Mouse (Mus musculus) retina, postnatal 7 days (tissue): ENCODE measurements around the gene Rnaseh2b.

Source experiments
- DNase-seq: peaks from one replicate; pipeline ENCODE4 v3.0.0-alpha.2; 2012; ENCODE audit warnings: low read depth, low spot score

Gene Rnaseh2b

GRCm38 (mm10) chr14:62311672-62312071 is 19.3 kb downstream of the Rnaseh2b start:
- no peak for DNase-seq

GRCm38 (mm10) chr14:62322581-62323344 is 30.4 kb downstream of the Rnaseh2b start:
- no peak for DNase-seq

DNA sequence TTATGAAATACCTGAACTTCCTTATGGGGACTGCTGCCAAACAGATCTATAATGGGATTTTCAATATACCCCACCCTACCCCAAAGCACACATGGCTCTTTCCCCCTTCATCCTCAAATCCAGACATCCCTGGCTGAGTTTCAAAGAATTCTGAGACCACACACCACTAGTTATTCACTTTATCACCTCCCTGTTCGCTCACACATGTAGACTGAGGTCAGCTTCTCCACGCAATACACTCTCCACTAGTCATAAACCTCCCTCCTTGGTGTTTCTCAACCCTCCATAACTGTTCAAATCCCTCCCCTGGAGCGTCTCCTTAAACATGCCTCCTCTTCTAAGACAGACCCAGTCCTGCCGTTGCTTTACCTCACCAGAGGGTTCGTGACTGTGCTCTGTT is 31.1 kb downstream of the Rnaseh2b start:
- DNase-seq: no peak

DNA sequence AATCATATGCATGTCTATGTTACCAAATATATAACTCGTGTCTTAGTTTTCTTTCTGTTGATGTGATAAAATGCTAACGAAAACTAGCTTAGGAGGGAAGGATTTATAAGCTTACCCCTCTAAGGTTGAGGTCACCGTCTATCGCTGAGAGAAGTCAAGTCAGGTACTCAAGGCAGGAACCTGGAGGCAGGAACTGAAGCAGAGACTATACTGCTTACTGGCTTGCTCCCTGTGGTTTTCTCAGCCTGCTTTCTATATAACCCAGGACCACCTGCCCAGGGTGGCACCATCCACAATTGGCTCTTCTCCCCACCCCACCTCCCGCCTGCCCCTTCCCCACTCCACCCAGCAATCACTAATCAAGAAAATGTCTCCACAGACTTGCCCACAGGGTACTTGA is 32.6 kb downstream of the Rnaseh2b start:
- no peak for DNase-seq

GRCm38 (mm10) chr14:62326026-62326425 is 33.6 kb downstream of the Rnaseh2b start:
- no peak for DNase-seq

DNA sequence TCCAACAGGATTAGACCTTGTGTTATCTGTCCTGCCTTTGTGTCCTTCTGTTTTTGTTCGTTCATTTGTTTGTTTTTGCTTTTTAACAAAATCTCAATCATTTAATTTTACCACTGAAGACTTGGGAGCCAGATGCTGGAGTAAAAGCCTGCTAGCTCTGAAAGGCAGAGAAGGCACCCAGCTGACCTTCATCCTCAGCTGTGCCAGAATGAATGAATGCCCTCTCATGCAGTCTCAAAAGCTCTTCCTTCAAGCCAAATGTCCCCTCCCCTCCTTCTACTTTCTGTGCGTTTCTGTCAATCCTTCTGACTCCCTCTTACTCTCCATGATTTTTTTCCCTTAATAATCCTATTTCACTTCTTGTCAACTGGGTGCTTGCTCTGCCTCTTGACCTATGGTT is 34.8 kb downstream of the Rnaseh2b start:
- DNase-seq: no peak

DNA sequence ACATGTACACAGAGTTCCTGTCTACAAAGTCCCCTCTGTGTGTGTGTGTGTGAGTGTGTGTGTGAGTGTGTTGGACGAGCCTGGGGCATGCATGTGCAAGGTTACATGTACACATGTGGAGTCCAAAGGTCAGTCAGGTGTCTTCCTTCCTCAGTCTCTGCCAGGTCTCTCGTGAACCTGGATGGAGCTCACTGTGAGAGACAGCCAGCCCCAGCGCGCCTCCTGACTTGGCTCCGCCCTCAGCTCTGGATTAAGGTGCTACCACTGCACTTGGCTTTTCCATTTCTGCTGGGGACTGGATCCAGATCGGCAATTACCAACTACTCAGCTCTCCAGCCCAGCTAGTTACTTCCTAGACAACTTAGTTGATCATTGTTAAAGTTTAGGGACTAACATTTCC is 36.2 kb downstream of the Rnaseh2b start:
- no peak for DNase-seq

- DNase-seq: no peak
Measured at GRCm38 (mm10) chr14:62329631-62330030, 37.2 kb downstream of the Rnaseh2b start.

GRCm38 (mm10) chr14:62331457-62331856 is 39.1 kb downstream of the Rnaseh2b start:
- DNase-seq: no peak

DNA sequence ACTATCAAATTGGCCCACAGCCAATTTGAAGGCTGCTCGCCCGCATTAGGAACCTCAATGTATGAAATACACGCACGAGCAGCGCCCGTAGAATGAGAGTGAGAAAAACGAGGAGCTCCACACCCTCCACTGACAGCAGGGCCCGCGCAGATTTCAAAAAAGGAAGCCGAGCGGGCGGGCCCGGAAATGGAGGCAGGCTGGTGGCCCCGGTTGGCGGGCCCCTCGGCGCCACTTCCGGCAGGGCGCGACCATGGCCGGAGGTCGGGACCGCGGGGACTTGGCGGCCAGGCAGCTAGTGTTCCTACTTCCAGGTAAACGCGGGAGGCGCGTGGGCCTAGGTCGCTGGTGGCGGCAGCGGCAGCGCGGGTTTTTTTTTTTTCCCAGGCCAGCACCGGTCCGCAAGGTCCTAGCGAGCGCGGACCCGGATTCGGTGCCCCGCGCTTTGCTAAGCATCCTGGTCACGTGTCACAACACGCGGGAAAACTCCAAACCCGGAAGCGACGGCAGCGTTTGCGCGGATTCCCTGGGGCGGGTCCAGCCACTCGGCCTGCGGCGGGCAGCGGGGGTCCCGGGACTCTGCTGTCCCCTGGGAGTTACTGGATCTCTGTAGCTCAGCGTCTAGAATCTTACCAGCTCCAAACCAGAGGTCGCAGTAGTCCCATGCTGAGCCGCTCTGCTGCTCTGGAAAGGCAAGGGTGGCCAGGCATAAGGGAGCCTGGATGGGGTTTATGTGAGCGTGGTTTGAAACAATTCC is 39.7 kb downstream of the Rnaseh2b start:
- peak; percentile 73 for DNase-seq

DNA sequence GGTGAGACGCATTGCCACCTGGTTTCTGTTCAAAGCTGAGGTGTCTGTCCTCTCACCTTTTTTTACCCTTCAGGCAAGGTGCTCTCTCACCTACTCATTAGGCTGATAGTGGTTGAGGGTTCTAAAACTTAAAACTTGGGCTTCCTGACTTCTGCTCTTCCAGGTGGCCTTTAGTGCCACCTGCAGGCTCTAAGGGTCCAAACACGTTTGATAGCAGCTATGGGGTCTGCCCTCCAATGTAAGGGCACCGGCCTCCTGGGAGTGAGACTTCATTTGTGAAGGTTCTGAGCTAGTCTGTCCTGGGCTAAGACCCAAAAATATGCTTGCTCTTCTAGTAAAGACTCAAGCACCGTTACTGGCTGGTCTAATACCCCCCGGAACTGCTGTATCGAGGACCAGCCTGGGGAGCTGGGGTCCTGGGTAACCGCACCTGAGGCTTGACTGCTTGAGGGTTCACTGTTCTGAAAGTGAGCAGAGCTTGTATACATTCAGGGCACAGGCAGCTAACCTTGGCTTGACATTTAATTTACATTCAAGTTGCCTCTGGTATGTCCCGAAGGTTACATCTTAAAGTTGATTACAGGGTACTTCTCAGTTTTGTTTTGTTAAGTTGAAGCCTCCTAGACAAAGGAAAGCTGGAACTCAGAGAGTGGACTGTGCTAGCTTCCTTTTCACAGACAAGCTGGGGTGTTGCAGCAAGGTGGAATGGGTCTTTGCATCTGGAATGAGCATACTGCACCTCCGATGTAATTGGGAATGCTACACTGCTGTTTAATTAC is 41.7 kb downstream of the Rnaseh2b start:
- no peak for DNase-seq

GRCm38 (mm10) chr14:62339196-62339595 is 46.8 kb downstream of the Rnaseh2b start:
- no peak for DNase-seq

DNA sequence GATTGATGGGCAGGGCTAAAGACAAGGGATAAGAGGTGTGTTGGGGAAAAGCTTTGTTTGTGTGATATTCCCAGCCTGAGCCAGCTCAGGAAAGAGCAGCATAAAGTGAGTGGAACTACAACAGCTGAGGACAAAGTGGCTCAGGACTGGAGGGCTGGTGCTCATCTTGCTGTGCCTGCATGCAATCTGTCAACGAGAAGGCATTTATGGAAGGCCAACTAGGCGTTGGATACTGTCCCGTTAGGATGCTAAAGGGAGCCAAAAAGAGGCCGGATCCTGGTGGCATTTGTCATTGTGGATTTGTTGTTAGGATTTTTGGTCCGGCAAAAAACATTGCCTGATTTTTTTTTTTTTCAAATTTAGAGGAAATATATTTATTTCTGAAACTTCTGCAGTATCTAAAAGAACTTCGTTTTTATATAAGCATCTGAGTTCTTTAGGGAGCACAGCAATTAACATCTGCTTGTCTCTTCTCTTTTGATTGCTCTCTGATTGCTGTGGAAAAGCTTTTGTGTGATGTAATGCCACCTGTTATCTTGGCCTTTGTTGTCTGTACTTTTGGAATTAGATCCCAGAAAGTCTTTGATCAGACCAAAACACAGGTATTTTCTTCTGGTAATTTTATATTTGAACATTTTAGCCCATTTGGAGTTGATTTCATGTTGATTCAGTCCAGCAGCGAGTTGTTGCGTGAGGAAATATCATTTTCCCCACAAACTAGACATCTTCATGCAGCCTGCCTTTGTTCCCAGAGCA is 49.7 kb downstream of the Rnaseh2b start:
- no peak for DNase-seq

DNA sequence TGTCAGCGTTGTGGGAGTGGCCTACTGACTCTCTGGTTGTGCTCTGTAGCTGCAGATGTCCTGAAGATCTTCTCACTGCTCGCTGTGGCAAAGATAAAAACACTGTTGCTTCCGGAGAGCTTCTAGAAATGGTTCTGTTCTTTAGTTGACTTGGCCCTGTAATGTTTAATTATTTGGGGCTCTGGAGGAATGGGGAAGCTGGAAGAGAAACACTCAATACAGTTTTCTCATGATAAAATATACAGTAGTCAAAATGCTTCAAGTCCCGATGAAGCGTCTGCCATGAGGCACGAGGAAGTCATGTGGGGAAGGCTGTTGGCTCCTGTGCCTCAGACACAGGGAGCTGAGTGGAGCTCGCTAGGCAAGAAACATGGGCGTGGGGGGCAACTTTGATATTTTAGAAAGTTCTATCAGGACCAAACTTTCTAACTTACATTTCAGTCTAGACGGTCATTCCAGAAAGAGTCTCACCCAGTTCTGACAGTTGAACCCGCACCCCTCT is 50.3 kb downstream of the Rnaseh2b start:
- DNase-seq: no peak

DNA sequence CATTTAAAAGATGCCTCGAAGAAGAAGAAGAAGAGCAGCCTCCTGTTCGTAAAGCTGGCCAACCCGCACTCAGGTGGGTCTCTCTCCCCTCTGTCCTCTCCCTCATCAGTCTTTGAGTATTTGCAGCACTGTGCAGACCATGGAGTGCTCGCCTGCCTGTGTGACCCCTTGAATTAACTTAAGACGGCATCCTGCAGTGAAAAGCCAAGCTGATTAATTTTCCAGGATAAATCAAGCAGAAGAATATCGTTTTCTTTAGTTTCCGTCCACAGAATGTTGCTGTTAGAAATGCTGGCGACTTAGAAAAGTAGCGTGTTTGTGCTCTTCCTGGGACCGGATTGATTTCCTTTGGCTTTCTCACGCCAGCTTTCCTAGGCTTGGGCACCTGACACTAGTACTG is 54.2 kb downstream of the Rnaseh2b start:
- DNase-seq: no peak

DNA sequence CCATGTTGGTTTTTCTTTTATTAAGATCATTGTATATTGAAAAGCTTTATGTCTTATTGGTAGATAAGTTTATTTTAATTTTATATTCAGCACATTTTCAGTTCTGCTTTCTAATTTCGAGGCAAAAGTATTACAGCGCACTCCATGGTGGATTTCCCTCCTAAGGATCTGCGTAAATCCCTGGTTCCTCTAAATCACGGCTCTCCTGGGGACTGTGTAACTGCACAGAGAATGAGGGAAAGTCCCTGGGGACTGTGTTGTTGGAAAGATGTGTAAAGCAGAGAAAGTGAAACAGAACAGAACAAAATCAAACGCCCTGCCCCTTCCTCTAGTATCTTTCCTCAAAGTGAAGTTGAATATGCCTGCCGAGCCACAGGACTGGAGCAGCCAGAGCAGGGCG is 54.7 kb downstream of the Rnaseh2b start:
- no peak for DNase-seq

GRCm38 (mm10) chr14:62349786-62350185 is 57.4 kb downstream of the Rnaseh2b start:
- DNase-seq: no peak

GRCm38 (mm10) chr14:62350186-62350585 is 57.8 kb downstream of the Rnaseh2b start:
- no peak for DNase-seq

- DNase-seq: no peak
Measured at GRCm38 (mm10) chr14:62350890-62351289, 58.5 kb downstream of the Rnaseh2b start.

DNA sequence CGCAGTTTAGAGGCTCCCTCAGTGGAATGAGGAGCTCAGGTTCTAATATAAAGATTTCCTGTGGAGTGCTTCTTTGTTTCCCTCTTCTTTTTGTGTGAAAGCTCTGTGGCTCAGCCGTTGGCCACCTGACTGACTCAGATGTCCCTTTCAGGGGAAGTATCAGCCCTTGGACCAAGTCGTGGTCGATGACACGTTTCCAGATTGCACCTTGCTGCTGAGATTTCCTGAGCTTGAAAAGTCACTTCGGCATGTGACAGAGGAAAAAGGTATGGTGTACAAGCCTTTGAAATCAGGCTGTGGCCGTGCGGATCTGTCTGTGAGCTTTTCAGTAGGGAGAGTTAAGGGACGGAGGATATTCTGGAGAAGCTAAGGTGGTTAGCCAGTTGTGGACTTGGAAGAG is 61.0 kb downstream of the Rnaseh2b start:
- no peak for DNase-seq

DNA sequence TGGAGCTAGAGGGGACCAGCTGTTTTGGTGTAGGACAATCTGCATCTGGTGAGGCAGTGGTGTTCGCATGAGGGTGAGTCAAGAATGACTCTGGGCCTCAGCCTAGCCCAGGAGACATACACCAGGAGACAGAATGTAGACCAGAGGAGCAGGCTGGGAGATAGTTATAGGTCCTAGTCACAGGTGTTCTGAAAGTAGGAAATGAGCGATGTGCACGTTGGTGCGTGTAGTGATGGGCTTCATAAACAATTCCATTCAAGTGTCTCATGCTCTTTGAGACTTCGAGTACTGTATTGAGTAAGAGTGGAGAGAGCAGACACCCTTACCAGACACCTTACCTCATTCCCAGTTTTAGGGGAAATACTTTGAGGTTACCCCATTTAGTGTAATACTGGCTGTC is 61.4 kb downstream of the Rnaseh2b start:
- no peak for DNase-seq
